ENCODE assay signal across 26 mouse cellular contexts in genomic region chr4:100132261-100132660, GRCm38 (mm10). TPM values are rescaled to one million over a fixed set of nuclear protein-coding genes. Genes with fewer than 3 reads are reported as not detected.
DNase-seq lines count a peak whose midpoint lies in the region; TF ChIP-seq lines count a peak whose summit lies in the region.
"Had no signal": no experiment of that assay in that cellular context is flagged by ENCODE, and none has a peak within 500 bp of the region (broad histone marks: within the 10 kb centered on the region; RNA-seq: fewer than 3 reads in every experiment).

No protein-coding gene starts in this region.

- H3K4me3 ChIP-seq in kidney, adult 2 months (ENCODE audit: insufficient read depth, low read depth, low read length): no peak overlapping the region
- H3K4me3 ChIP-seq: erythroblast, embryonic 14.5 days; hindbrain, embryonic 10.5 days; limb, embryonic 10.5 days; limb, embryonic 15.5 days; liver, embryonic 13.5 days; megakaryocyte, embryonic 14.5 days; midbrain, embryonic 12.5 days; myocyte; neural tube, embryonic 12.5 days had no signal

- no peak for TF ChIP-seq POLR2A in kidney, adult 2 months (IDR thresholded peaks at IDR 0.05; ENCODE audit: low read depth, low read length)

- 74% methylated on average over 3 of the region's 3 CpGs for WGBS in kidney, adult 2 months

- 0 out of 2 replicates have a peak, but pooled peaks cover 1% of the 10 kb centered on the region for H3K27me3 ChIP-seq in kidney, adult 2 months (replicated peaks; ENCODE audit: control insufficient read depth, insufficient read depth, low read length)
- H3K27me3 ChIP-seq: liver, embryonic 13.5 days; megakaryocyte, embryonic 14.5 days; midbrain, embryonic 12.5 days; neural tube, embryonic 12.5 days had no signal

- H3K36me3 ChIP-seq in kidney, adult 2 months (ENCODE audit: control insufficient read depth, insufficient read depth, low read length): no peaks in the 10 kb centered on the region
- H3K36me3 ChIP-seq: hindbrain, embryonic 10.5 days; limb, embryonic 10.5 days; limb, embryonic 15.5 days; liver, embryonic 13.5 days; midbrain, embryonic 12.5 days; neural tube, embryonic 12.5 days had no signal

- H3K4me1 ChIP-seq in kidney, adult 2 months (ENCODE audit: control insufficient read depth, insufficient read depth, low read length): peaks cover 15% of the 10 kb centered on the region; the same call in 1 of the 2 replicates
- H3K4me1 ChIP-seq: liver, embryonic 13.5 days; megakaryocyte, embryonic 14.5 days; midbrain, embryonic 12.5 days; neural tube, embryonic 12.5 days had no signal

- intact Hi-C loops in left cerebral cortex, postnatal 4 days (cut with DNase I): no loop called here
- intact Hi-C loops in left cerebral cortex, postnatal 14 days (cut with DNase I): no loop called here

- no peak for TF ChIP-seq CTCF in kidney, adult 2 months (conservative IDR thresholded peaks at IDR 0.05; ENCODE audit: insufficient read depth, insufficient read length, low read depth, low read length)

- peak; percentile 66 for DNase-seq in cerebellum, adult 9-11 months
- DNase-seq in cerebellum, postnatal 4 days (ENCODE audit: low spot score in 2 of 2): no peak
- DNase-seq in kidney, adult 2 months: peak; percentile 62
- no peak for DNase-seq in kidney, postnatal 14 days
- peak; percentile 34 for DNase-seq in left cerebral cortex, postnatal 4 days
- no peak for DNase-seq in left cerebral cortex, postnatal 14 days (ENCODE audit: low spot score in 2 of 2)
- DNase-seq in thymus, adult 18-20 months: no peak
- DNase-seq: adrenal gland, postnatal 25 days; heart, postnatal 14 days; liver, embryonic 13.5 days; lung, adult 18-20 months; lung, postnatal 4 days; right cerebral cortex, postnatal 4 days; thymus, adult 2 months; thymus, postnatal 36 days had no signal

- no peak overlapping the region for H3K27ac ChIP-seq in kidney, adult 2 months (ENCODE audit: insufficient read depth, low read depth, low read length)
- H3K27ac ChIP-seq: hindbrain, embryonic 10.5 days; kidney, postnatal 0 days; limb, embryonic 10.5 days; limb, embryonic 15.5 days; liver, embryonic 13.5 days; midbrain, embryonic 12.5 days; neural tube, embryonic 12.5 days; stomach, postnatal 0 days had no signal

RNA-seq across cellular contexts. Expression of gene Ror1, which starts 36.7 kb away (rescaled TPM):
- polyA plus RNA-seq in kidney, adult 2 months (2012; rRNA removed): 2.2 and 2.8 TPM in 2 replicates
- total RNA-seq in left cerebral cortex, postnatal 4 days (2021): 1 to 10 TPM; 1.2 to 1.4 TPM
- 1 to 10 TPM; 1.0 to 1.2 TPM for total RNA-seq in left cerebral cortex, postnatal 14 days (2021)
- total RNA-seq: MEL had no signal
- polyA plus RNA-seq: erythroblast, embryonic 14.5 days had no signal

Comparison
In these comparisons a context has a peak if more than half of its experiments do, and no peak if none do; other contexts are left out.
1. DNase-seq: peak in cerebellum, adult 9-11 months (single experiment), kidney, adult 2 months (single experiment) and left cerebral cortex, postnatal 4 days (single experiment); none in cerebellum, postnatal 4 days (0 of 2), kidney, postnatal 14 days (single experiment), left cerebral cortex, postnatal 14 days (0 of 2) and thymus, adult 18-20 months (0 of 2).